Mouse (Mus musculus) brown adipose tissue, adult 24 weeks (tissue): ENCODE measurements around the gene Sbk3. TPM values are rescaled to one million over a fixed set of nuclear protein-coding genes. Genes with fewer than 3 reads are reported as not detected.
"Not testable (repeated sequence)": the region's sequence is repeated elsewhere in the genome, so short reads cannot be mapped to it uniquely, and the experiment has no call there.

Experiments
- H3K27ac ChIP-seq: fragments of 200-500 bp; replicated peaks from 2 replicates; pipeline ENCODE4 v1.5.1; 2012; ENCODE audit warnings: low read depth, mild to moderate bottlenecking, low read length
- H3K4me1 ChIP-seq: fragments of 200-500 bp; 2 replicates; pipeline ENCODE4 v1.6.1; 2012; ENCODE audit warnings: low read length, mixed read lengths; ENCODE audit not compliant: control insufficient read depth, insufficient read depth, insufficient read length
- H3K4me3 ChIP-seq: fragments of 200-500 bp; 2 replicates; pipeline ENCODE4 v1.5.1; 2012; ENCODE audit warnings: low read depth, mild to moderate bottlenecking, low read length, moderate library complexity; ENCODE audit not compliant: insufficient read depth
- polyA plus RNA-seq: library from polyadenylated mRNA; stranded (reverse); fragments of >200 nt; gene quantifications from 2 replicates; pipeline ENCODE4 v1.2.4, GENCODE M21; 2012; ENCODE audit not compliant: missing spikeins, insufficient read depth, insufficient read length

The Sbk3 gene
- polyA plus RNA-seq, result 0.75 TPM in 1 of 2 replicates, not detected in the other

DNA sequence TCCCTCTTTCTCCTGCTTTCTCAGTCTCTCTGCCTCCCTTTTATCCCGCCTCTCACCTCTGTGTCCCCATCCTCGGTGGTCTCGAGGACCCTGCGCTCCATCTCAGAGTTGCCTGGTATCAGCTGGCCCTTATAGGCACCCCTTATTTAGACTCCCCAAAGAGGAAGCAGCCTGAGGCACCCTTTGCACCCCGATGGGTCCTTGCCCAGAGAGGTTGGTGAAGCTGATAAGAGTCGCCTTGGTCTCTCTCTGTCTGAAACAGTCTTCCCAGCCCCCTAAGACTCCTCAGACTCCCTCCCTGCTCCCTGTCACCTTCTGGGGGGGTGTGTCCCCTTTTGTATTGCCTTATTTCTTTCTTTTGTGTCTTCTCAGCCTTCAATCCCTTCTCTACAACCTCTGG is at the start of gene Sbk3:
Sbk3 (minus strand) TSS at position 101 of the 400 bp plus-strand sequence.
- peak within 1 kb of the TSS; percentile 32; the same call in 1 of the 2 replicates for H3K27ac ChIP-seq
- no peak within 1 kb of the TSS for H3K4me3 ChIP-seq
- H3K4me1 ChIP-seq, result peaks cover 2% of the 10 kb centered on the region; the same call in 1 of the 2 replicates

DNA sequence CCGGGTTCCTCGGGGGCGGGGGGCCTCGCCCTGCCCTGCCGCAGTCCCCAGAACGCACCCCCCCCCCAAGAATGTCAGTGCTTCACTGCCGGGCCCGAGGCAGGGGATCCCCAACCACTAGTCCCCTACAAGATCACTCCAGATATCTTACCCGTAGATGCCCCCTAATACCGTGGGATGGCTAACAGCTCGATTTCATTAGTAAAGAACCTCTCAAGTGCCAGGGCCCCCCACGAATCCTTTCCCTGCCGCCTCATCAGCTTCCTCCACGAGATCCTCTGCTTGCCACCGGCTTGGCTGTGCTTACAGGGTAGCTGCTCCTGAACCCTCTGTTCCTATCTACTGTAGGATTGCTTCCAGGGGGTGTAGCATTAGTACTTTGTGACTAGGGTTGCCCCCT is 49.7 kb upstream of the Sbk3 start:
- Histone ChIP-seq H3K4me3 (peak overlapping the region; percentile 64), H3K4me1 (peaks cover 7% of the 10 kb centered on the region; the same call in 1 of the 2 replicates), H3K27ac (peak overlapping the region; percentile 88)

DNA sequence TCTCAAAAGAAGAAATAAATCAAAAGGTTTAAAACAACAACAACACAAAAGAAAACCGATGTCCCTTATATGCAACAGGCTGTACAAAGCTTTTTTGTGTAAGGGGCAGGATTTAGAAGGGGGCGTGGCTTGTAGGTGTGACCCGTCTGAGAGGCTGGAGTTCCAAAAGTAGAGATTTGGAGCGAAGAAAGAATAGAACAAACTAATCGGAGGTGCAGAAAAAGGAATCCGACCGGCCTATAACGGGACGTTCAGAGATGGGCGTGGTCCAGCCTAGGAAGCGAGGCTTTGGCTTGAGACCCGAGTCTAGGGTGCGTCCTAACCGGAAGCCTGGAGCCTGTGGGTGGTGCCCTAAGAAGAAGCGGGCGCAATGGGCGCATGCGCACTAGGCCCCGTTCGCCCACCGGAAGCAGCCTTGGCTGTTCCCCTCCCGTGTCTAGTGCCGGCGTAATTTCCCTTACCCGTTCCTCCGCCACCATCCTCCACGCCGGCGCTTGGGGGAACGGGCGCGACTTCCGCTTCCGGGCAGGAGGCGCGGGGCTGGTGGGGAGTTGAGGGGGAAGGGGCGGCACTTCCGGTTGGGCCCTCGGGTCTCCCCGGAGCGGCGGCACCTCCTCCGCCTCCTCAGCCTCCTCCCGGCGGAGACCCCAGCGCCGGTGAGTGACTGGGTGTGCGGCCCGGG is 49.2 kb upstream of the Sbk3 start, which contains the start of the genes Zfp865 and Ccdc106:
Zfp865 (plus strand) TSS at position 377 of the 682 bp plus-strand sequence.
Ccdc106 (plus strand) TSS at position 554 of the 682 bp plus-strand sequence.
- H3K4me1 ChIP-seq, result peaks cover 7% of the 10 kb centered on the region; the same call in 1 of the 2 replicates
- H3K4me3 ChIP-seq, result peak within 1 kb of the TSS; percentile 64
- peak within 1 kb of the TSS; percentile 93 for H3K27ac ChIP-seq

GRCm38 (mm10) chr7:5019576-5019975 is 48.6 kb upstream of the Sbk3 start:
- peak overlapping the region; percentile 64 for H3K4me3 ChIP-seq

GRCm38 (mm10) chr7:5017931-5018330 is 47.0 kb upstream of the Sbk3 start:
- Histone ChIP-seq H3K27ac (no peak overlapping the region), H3K4me1 (peaks cover 7% of the 10 kb centered on the region; the same call in 1 of the 2 replicates), H3K4me3 (no peak overlapping the region)

More at GRCm38 (mm10) chr7:5019576-5019975, 48.6 kb upstream of the Sbk3 start:
- H3K4me1 ChIP-seq, result not testable (repeated sequence)
- H3K27ac ChIP-seq, result peak overlapping the region; percentile 93

GRCm38 (mm10) chr7:5017352-5017751 is 46.4 kb upstream of the Sbk3 start:
- Histone ChIP-seq H3K4me1 (peaks cover 7% of the 10 kb centered on the region; the same call in 1 of the 2 replicates), H3K27ac (no peak overlapping the region), H3K4me3 (no peak overlapping the region)

GRCm38 (mm10) chr7:5016920-5017319 is 46.0 kb upstream of the Sbk3 start:
- Histone ChIP-seq H3K4me1 (peaks cover 7% of the 10 kb centered on the region; the same call in 1 of the 2 replicates), H3K27ac (no peak overlapping the region), H3K4me3 (no peak overlapping the region)

DNA sequence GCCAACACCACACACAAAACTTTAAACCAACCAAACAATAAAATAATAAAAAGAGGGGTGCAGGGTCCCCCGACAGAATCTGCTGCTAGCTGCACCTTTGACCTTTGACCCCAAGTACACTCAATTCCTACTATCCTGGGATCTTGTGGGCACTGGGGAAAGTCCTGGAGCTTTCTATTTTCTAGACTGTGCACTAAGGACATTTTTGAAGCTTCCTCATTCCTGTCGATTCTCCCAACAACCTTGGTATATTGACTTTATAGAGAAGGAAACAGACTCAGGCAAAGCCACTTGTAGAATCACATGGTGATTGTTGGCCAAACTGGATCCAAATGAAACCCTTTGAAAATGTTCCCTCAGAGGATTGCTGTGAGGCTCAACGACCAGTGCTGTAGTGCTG is 45.1 kb upstream of the Sbk3 start:
- Histone ChIP-seq H3K27ac (peak overlapping the region; percentile 77), H3K4me3 (peak overlapping the region; percentile 75), H3K4me1 (peaks cover 3% of the 10 kb centered on the region; the same call in 1 of the 2 replicates)

- Histone ChIP-seq H3K4me1 (peaks cover 3% of the 10 kb centered on the region; the same call in 1 of the 2 replicates), H3K4me3 (peak within 1 kb of the TSS; percentile 98), H3K27ac (peak within 1 kb of the TSS; percentile 99)
These were observed 44.4 kb upstream of the Sbk3 start, which contains the start of gene Gm44973 for GRCm38 (mm10) chr7:5015118-5016001. Gm44973 (plus strand) TSS chr7:5015496.

GRCm38 (mm10) chr7:5014251-5015117 is 43.5 kb upstream of the Sbk3 start, which contains the start of the genes Zfp524 and Fiz1:
Zfp524 (plus strand) TSS chr7:5014415.
Fiz1 (minus strand) TSS chr7:5014697.
- peak within 1 kb of the TSS; percentile 99 for H3K27ac ChIP-seq
- H3K4me3 ChIP-seq, result peak within 1 kb of the TSS; percentile 98
- peaks cover 3% of the 10 kb centered on the region; the same call in 1 of the 2 replicates for H3K4me1 ChIP-seq

DNA sequence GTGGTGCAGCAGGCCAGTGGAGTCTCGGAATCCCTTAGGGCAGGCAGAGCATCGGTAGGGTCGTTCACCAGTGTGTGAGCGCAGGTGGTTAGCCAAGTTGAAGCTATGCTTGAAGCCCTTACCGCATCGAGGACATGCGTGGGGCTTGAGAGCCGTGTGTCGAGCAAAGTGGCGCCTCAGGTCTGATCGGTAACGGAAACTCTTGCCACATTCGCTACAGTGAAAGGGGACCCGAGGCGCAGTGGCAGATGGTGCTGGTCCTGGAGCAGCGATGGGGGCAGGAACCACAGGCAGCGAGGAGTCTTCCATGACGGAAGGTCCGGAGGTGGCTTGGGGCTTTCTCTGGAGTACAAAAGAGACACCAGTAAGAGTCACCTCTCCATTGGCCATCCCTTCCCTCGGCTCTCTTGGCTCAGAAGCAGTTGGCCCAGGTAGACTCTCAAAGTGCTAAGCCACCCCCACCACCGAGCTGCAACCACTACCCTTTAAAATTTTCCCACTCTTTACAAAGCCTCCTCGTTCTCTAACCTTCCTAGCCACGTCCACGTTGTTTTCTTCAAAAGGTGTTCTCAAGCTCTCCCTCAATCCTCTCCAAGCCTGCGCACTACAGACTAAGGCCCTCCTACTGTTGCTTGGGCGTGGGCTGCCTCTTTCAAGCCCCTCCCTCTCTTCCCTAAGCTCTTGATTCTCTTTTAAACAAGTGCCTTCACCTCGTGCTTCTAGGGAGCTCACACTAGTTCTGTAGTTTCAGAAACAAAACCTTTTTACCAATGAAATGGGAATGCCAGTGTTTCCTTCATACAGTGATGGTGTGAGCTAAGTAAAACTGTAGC is 41.9 kb upstream of the Sbk3 start:
- Histone ChIP-seq H3K27ac (no peak overlapping the region), H3K4me3 (no peak overlapping the region), H3K4me1 (peaks cover 1% of the 10 kb centered on the region; the same call in 1 of the 2 replicates)

- Histone ChIP-seq H3K27ac (no peak overlapping the region), H3K4me3 (no peak overlapping the region)
These were observed 37.3 kb upstream of the Sbk3 start for GRCm38 (mm10) chr7:5008229-5008628.

GRCm38 (mm10) chr7:5002876-5003275 is 31.9 kb upstream of the Sbk3 start:
- H3K4me1 ChIP-seq, H3K27ac ChIP-seq, H3K4me3 ChIP-seq: not testable (repeated sequence)

More at GRCm38 (mm10) chr7:5008229-5008628, 37.3 kb upstream of the Sbk3 start:
- no peaks in the 10 kb centered on the region for H3K4me1 ChIP-seq
